Mouse (Mus musculus) midbrain, postnatal 0 days (tissue): ENCODE measurements at regions not wholly inside any gene's neighbourhood (a gene's known extent, or its start where the extent isn't known, plus 50 kb on each side); places are given as distances from the start of the nearest gene placed in this dataset.

Experiments used
- ATAC-seq: fragments of 200-750 bp; cut with Nextera tagmentation; 2 replicates; pipeline ENCODE4 v1.8.0; 2017; ENCODE audit warnings: moderate number of reproducible peaks, mild to moderate bottlenecking, moderate TSS enrichment, moderate library complexity; ENCODE audit not compliant: low FRiP score
- DNase-seq: peaks from one replicate; pipeline ENCODE4 v3.0.0-alpha.2; 2015; ENCODE audit warnings: low spot score
- H3K27ac ChIP-seq: fragments of 300-500 bp; sonication (generic); 2 replicates; pipeline ENCODE4 v1.5.1; 2014; ENCODE audit warnings: low read depth, mild to moderate bottlenecking, low read length, mixed read lengths
- H3K27me3 ChIP-seq: fragments of 300-500 bp; sonication (generic); 2 replicates; pipeline ENCODE4 v1.6.1; 2014; ENCODE audit warnings: low read length, control low read depth, mixed read lengths; ENCODE audit not compliant: insufficient read depth
- H3K36me3 ChIP-seq: fragments of 300-500 bp; sonication (generic); 2 replicates; pipeline ENCODE4 v1.6.1; 2014; ENCODE audit warnings: low read length, control low read depth, mixed read lengths; ENCODE audit not compliant: insufficient read depth
- H3K4me1 ChIP-seq: fragments of 300-500 bp; sonication (generic); 2 replicates; pipeline ENCODE4 v1.6.1; 2014; ENCODE audit warnings: mild to moderate bottlenecking, control low read depth, antibody characterized with exemption, low read length, mixed read lengths; ENCODE audit not compliant: insufficient read depth
- H3K4me2 ChIP-seq: fragments of 300-500 bp; sonication (generic); 2 replicates; pipeline ENCODE4 v1.6.1; 2014; ENCODE audit warnings: low read depth, mild to moderate bottlenecking, low read length, mixed read lengths; ENCODE audit not compliant: poor library complexity, severe bottlenecking
- H3K4me3 ChIP-seq: fragments of 300-500 bp; sonication (generic); 2 replicates; pipeline ENCODE4 v1.5.1; 2014; ENCODE audit warnings: low read depth, mild to moderate bottlenecking, low read length, moderate library complexity
- H3K9ac ChIP-seq: fragments of 300-500 bp; sonication (generic); replicated peaks from 2 replicates; pipeline ENCODE4 v1.6.1; 2014; ENCODE audit warnings: mild to moderate bottlenecking, low read length, moderate library complexity, mixed read lengths; ENCODE audit not compliant: poor library complexity, severe bottlenecking
- H3K9me3 ChIP-seq: fragments of 300-500 bp; sonication (generic); 2 replicates; pipeline ENCODE4 v1.6.1; 2016; ENCODE audit warnings: low read length, control low read depth
- CTCF ChIP-seq: IDR thresholded peaks from 2 replicates; pipeline ENCODE4 v1.5.1; 2016; ENCODE audit warnings: antibody characterized with exemption, mild to moderate bottlenecking
- WGBS: fragments of 180-500 bp; shearing (Covaris S2); extraction: QIAGEN DNeasy Blood & Tissue Kit; methylation state at CpG from one replicate; pipeline ENCODE4 v1.1.7; 2014; 5-methylcytosine and 5-hydroxymethylcytosine counted together

GRCm38 (mm10) chrX:99216633-99217459 is 80.9 kb downstream of the Efnb1 start:
- Histone ChIP-seq H3K9me3 (no peaks in the 10 kb centered on the region), H3K4me1 (no peaks in the 10 kb centered on the region), H3K27me3 (peaks cover 19% of the 10 kb centered on the region), H3K36me3 (no peaks in the 10 kb centered on the region), H3K4me2 (peak overlapping the region; percentile 54), H3K9ac (peak overlapping the region; percentile 60; the same call in 1 of the 2 replicates), H3K27ac (no peak overlapping the region), H3K4me3 (peak overlapping the region; percentile 34)
- ATAC-seq (peak; percentile 54; the same call in 1 of the 2 replicates), DNase-seq (peak; percentile 29)
- WGBS = 25% methylated on average over 45 of the region's 60 CpGs
- TF ChIP-seq CTCF = no peak

GRCm38 (mm10) chrX:99215931-99216330 is 80.0 kb downstream of the Efnb1 start:
- H3K27ac ChIP-seq = no peak overlapping the region
- H3K4me2 ChIP-seq = no peak overlapping the region
- ATAC-seq (no peak), DNase-seq (no peak)
- 69% methylated on average over 5 of the region's 5 CpGs for WGBS
- H3K9ac ChIP-seq = no peak overlapping the region
- no peaks in the 10 kb centered on the region for H3K9me3 ChIP-seq
- no peak overlapping the region for H3K4me3 ChIP-seq
- peaks cover 19% of the 10 kb centered on the region for H3K27me3 ChIP-seq
- no peaks in the 10 kb centered on the region for H3K4me1 ChIP-seq
- no peak for TF ChIP-seq CTCF
- no peaks in the 10 kb centered on the region for H3K36me3 ChIP-seq

- H3K27ac ChIP-seq = no peak overlapping the region
- H3K27me3 ChIP-seq = peaks cover 19% of the 10 kb centered on the region
- WGBS = 59% methylated on average over 7 of the region's 7 CpGs
- H3K36me3 ChIP-seq = no peaks in the 10 kb centered on the region
- H3K9me3 ChIP-seq = no peaks in the 10 kb centered on the region
- DNase-seq (no peak), ATAC-seq (no peak)
- no peak for TF ChIP-seq CTCF
- H3K4me3 ChIP-seq = no peak overlapping the region
- H3K4me2 ChIP-seq = no peak overlapping the region
- no peaks in the 10 kb centered on the region for H3K4me1 ChIP-seq
- H3K9ac ChIP-seq = no peak overlapping the region
Observed at GRCm38 (mm10) chrX:99215111-99215510, 79.2 kb downstream of the Efnb1 start.

GRCm38 (mm10) chrX:99213565-99214153 is 77.7 kb downstream of the Efnb1 start:
- no peak for DNase-seq
- Histone ChIP-seq H3K27ac (no peak overlapping the region), H3K4me3 (no peak overlapping the region), H3K36me3 (no peaks in the 10 kb centered on the region), H3K4me1 (no peaks in the 10 kb centered on the region), H3K27me3 (peaks cover 12% of the 10 kb centered on the region), H3K4me2 (no peak overlapping the region), H3K9me3 (no peaks in the 10 kb centered on the region), H3K9ac (no peak overlapping the region)
- TF ChIP-seq CTCF = no peak
- no peak for ATAC-seq
- 43% methylated on average over 6 of the region's 6 CpGs for WGBS

- Histone ChIP-seq H3K27ac (no peak overlapping the region), H3K4me2 (no peak overlapping the region), H3K9me3 (no peaks in the 10 kb centered on the region), H3K27me3 (no peaks in the 10 kb centered on the region; the same call in 1 of the 2 replicates), H3K9ac (no peak overlapping the region), H3K36me3 (no peaks in the 10 kb centered on the region), H3K4me3 (no peak overlapping the region), H3K4me1 (no peaks in the 10 kb centered on the region)
- no peak for TF ChIP-seq CTCF
- DNase-seq (no peak), ATAC-seq (no peak)
- 89% methylated on average over 6 of the region's 6 CpGs for WGBS
Observed at GRCm38 (mm10) chrX:99204077-99204476, 68.1 kb downstream of the Efnb1 start.

- H3K27me3 ChIP-seq = peaks cover 4% of the 10 kb centered on the region; the same call in 1 of the 2 replicates
- no peak for ATAC-seq
- H3K4me3 ChIP-seq = no peak overlapping the region
- H3K9ac ChIP-seq = no peak overlapping the region
- no peak overlapping the region for H3K4me2 ChIP-seq
- H3K36me3 ChIP-seq = no peaks in the 10 kb centered on the region
- no peak for DNase-seq
- no peak for TF ChIP-seq CTCF
- H3K27ac ChIP-seq = no peak overlapping the region
- WGBS = 78% methylated on average over 7 of the region's 7 CpGs
- no peaks in the 10 kb centered on the region for H3K9me3 ChIP-seq
- H3K4me1 ChIP-seq = no peaks in the 10 kb centered on the region
Observed at GRCm38 (mm10) chrX:99201081-99201480, 65.2 kb downstream of the Efnb1 start.
